Mouse (Mus musculus) lung, embryonic 16.5 days (tissue): ENCODE measurements at regions not wholly inside any gene's neighbourhood (a gene's known extent, or its start where the extent isn't known, plus 50 kb on each side); places are given as distances from the start of the nearest gene placed in this dataset.

Experiments used
- ATAC-seq: fragments of 200-750 bp; cut with Nextera tagmentation; 2 replicates; pipeline ENCODE4 v1.8.0; 2017; ENCODE audit warnings: low read depth, mild to moderate bottlenecking, moderate library complexity
- H3K27ac ChIP-seq: fragments of 300-500 bp; sonication (generic); 2 replicates; pipeline ENCODE4 v1.5.1; 2014; ENCODE audit warnings: mild to moderate bottlenecking, control low read depth, low read length
- H3K27me3 ChIP-seq: fragments of 300-500 bp; sonication (generic); 2 replicates; pipeline ENCODE4 v1.6.1; 2014; ENCODE audit warnings: low read depth, low read length, mixed read lengths; ENCODE audit not compliant: control insufficient read depth, insufficient read depth
- H3K36me3 ChIP-seq: fragments of 300-500 bp; sonication (generic); 2 replicates; pipeline ENCODE4 v1.6.1; 2014; ENCODE audit warnings: low read length; ENCODE audit not compliant: control insufficient read depth, insufficient read depth
- H3K4me1 ChIP-seq: fragments of 300-500 bp; sonication (generic); replicated peaks from 2 replicates; pipeline ENCODE4 v1.6.1; 2014; ENCODE audit warnings: low read length, mixed read lengths; ENCODE audit not compliant: control insufficient read depth, insufficient read depth
- H3K4me2 ChIP-seq: fragments of 300-500 bp; sonication (generic); 2 replicates; pipeline ENCODE4 v1.6.1; 2014; ENCODE audit warnings: low read depth, low read length, control low read depth
- H3K4me3 ChIP-seq: fragments of 300-500 bp; sonication (generic); 2 replicates; pipeline ENCODE4 v1.5.1; 2014; ENCODE audit warnings: mild to moderate bottlenecking, low read length, control low read depth
- H3K9ac ChIP-seq: fragments of 300-500 bp; sonication (generic); 2 replicates; pipeline ENCODE4 v1.6.1; 2014; ENCODE audit warnings: low read length, control low read depth
- H3K9me3 ChIP-seq: fragments of 300-500 bp; sonication (generic); 2 replicates; pipeline ENCODE4 v1.6.1; 2016; ENCODE audit warnings: low read length; ENCODE audit not compliant: control insufficient read depth
- WGBS: fragments of 180-500 bp; shearing (Covaris S2); extraction: QIAGEN DNeasy Blood & Tissue Kit; methylation state at CpG from one replicate; pipeline ENCODE4 v1.1.7; 2014; 5-methylcytosine and 5-hydroxymethylcytosine counted together

DNA sequence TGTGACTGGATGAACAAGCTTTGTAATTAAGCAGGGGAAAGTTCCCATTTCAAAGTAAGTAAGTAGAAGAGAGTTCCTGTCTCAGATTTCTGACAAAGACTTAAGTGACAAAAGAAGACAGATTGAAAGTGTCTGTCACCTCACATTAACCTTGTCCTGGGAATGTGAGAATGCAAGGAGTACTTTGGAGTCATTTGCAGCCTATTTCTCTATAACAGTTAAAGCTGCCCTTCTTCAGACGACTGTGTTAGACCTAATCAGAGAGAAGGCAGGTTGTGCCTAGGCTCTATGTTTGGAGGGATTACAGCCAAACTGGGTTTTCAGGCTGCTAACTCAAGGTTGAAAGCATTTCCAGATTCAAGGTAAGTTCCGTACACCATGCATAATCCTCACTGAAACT lies 446.5 kb downstream of the Pdgfc start:
- Histone ChIP-seq H3K9me3 (no peaks in the 10 kb centered on the region), H3K27ac (no peak overlapping the region), H3K36me3 (no peaks in the 10 kb centered on the region), H3K27me3 (no peaks in the 10 kb centered on the region), H3K4me3 (no peak overlapping the region), H3K4me2 (no peak overlapping the region), H3K4me1 (no peaks in the 10 kb centered on the region), H3K9ac (no peak overlapping the region)
- 64% methylated on average over 2 of the region's 2 CpGs for WGBS
- ATAC-seq, result no peak

DNA sequence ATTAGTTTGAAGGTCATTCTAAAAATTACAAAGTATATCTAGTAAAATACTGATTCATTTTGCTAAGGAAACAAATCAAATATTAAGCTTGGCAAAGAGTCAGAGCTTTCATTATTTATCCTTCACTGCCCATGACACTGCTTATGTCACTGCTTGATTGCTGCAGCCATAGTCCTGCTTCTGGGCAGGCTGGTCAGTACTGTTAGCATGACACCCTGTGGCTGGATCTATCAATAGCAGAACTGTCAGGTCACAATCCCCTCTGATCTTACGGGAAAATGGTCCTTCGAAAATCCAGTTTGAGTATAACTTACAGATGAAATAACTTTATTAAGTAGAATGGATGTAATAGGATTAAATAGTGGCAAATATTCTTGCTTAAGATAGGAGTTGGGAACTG lies 447.1 kb downstream of the Pdgfc start:
- no peak overlapping the region for H3K9ac ChIP-seq
- H3K4me1 ChIP-seq, result no peaks in the 10 kb centered on the region
- H3K4me3 ChIP-seq, result no peak overlapping the region
- H3K27ac ChIP-seq, result no peak overlapping the region
- H3K4me2 ChIP-seq, result no peak overlapping the region
- no peaks in the 10 kb centered on the region for H3K27me3 ChIP-seq
- WGBS, result 43% methylated on average over 2 of the region's 2 CpGs
- no peaks in the 10 kb centered on the region for H3K36me3 ChIP-seq
- no peaks in the 10 kb centered on the region for H3K9me3 ChIP-seq
- ATAC-seq, result no peak

DNA sequence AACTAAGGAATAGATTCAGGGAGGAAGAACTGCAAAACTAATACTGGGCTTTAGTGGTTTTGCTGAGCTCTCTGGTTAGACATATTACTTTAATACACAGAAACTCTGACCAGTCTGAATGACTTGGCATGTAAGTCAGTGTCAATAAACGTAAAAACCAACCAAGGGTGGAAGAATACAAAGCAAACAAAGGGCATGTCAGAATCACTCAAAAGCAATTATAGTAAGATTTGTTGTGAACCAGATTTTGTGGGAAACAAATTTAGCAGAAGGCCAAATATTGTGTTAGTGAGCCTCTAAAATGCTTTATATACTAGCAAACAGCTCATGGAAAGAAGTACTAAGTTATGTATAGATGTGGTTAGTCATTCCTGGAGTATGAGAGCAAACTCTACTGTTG lies 427.1 kb upstream of the Ctso start:
- Histone ChIP-seq H3K9me3 (no peaks in the 10 kb centered on the region), H3K4me2 (no peak overlapping the region), H3K36me3 (no peaks in the 10 kb centered on the region), H3K27me3 (no peaks in the 10 kb centered on the region), H3K4me1 (no peaks in the 10 kb centered on the region), H3K4me3 (no peak overlapping the region), H3K27ac (no peak overlapping the region), H3K9ac (no peak overlapping the region)
- 61% methylated on average over 1 of the region's 1 CpGs for WGBS
- ATAC-seq, result no peak

DNA sequence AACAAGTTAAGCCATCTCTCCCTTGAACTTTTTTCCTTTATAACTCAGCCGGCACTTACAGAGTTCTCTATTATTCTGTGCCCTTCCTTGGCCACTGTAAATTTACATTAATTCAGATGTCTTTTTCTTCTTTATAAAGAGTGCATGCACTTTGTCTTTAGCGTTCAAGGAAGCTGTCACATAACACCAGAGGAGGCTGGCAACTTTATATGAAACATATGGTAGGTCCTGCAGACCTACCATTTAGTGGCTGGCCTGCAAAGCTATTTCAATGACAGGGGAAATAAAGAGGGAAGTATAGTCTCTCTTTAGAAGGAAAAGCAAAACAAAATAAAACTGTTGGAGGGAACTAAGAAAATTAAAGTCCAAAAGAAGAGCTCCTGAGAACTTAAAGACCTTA lies 423.8 kb upstream of the Ctso start:
- no peak overlapping the region for H3K4me2 ChIP-seq
- no peak for ATAC-seq

DNA sequence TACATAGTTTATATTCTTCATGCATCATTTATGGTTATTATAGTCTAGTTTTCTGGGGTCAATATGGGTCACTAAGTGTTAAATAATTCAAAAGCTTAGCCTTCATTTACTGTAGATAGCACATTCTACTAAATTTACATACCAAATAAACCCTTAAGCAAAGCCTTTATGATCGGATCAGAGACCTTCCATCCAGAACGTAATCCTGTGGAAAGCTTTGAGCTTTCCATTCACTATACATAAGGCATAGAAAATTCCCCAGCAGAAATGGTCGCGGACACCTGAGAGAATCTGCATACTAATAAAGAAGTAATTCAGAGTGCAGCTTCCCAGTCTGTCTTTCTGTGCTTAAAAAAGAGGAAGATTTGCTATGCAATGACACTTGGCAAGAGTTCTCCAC lies 410.6 kb upstream of the Ctso start:
- H3K36me3 ChIP-seq, result no peaks in the 10 kb centered on the region
- H3K9me3 ChIP-seq, result no peaks in the 10 kb centered on the region
- 80% methylated on average over 4 of the region's 4 CpGs for WGBS
- ATAC-seq, result no peak
- H3K27ac ChIP-seq, result no peak overlapping the region
- H3K4me1 ChIP-seq, result no peaks in the 10 kb centered on the region
- H3K4me2 ChIP-seq, result no peak overlapping the region
- no peaks in the 10 kb centered on the region for H3K27me3 ChIP-seq
- no peak overlapping the region for H3K9ac ChIP-seq
- H3K4me3 ChIP-seq, result no peak overlapping the region

More for the DNA sequence above, 423.8 kb upstream of the Ctso start:
- H3K27ac ChIP-seq, result no peak overlapping the region
- WGBS, result 31% methylated on average over 2 of the region's 2 CpGs
- no peak overlapping the region for H3K4me3 ChIP-seq
- H3K9ac ChIP-seq, result no peak overlapping the region
- H3K4me1 ChIP-seq, result no peaks in the 10 kb centered on the region
- no peaks in the 10 kb centered on the region for H3K27me3 ChIP-seq
- no peaks in the 10 kb centered on the region for H3K9me3 ChIP-seq
- no peaks in the 10 kb centered on the region for H3K36me3 ChIP-seq

DNA sequence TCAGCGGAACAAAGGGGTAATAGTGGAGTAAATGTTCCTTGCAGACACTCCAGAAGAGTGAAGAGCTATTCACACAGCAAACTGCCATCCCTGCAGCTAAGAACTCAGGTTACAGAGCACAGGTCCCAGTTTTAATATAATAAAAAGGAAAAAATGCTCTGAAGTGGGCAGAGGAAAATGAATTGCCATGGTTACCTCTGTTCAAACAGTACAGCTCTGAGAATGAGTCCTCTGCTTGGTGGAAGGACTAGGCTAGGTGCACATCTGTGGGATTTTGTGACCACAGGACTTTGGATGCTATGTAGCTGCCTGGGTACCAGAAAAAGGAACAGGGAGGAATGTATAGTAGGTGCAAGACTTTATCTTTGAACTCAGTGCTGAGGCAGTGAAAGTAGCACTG lies 401.5 kb upstream of the Ctso start:
- Histone ChIP-seq H3K36me3 (no peaks in the 10 kb centered on the region), H3K9me3 (no peaks in the 10 kb centered on the region), H3K4me3 (no peak overlapping the region), H3K9ac (no peak overlapping the region), H3K4me1 (no peaks in the 10 kb centered on the region), H3K27me3 (no peaks in the 10 kb centered on the region), H3K27ac (peak overlapping the region; percentile 27; the same call in 1 of the 2 replicates), H3K4me2 (no peak overlapping the region)
- peak; percentile 74 for ATAC-seq
- WGBS, result 59% methylated on average over 1 of the region's 1 CpGs

DNA sequence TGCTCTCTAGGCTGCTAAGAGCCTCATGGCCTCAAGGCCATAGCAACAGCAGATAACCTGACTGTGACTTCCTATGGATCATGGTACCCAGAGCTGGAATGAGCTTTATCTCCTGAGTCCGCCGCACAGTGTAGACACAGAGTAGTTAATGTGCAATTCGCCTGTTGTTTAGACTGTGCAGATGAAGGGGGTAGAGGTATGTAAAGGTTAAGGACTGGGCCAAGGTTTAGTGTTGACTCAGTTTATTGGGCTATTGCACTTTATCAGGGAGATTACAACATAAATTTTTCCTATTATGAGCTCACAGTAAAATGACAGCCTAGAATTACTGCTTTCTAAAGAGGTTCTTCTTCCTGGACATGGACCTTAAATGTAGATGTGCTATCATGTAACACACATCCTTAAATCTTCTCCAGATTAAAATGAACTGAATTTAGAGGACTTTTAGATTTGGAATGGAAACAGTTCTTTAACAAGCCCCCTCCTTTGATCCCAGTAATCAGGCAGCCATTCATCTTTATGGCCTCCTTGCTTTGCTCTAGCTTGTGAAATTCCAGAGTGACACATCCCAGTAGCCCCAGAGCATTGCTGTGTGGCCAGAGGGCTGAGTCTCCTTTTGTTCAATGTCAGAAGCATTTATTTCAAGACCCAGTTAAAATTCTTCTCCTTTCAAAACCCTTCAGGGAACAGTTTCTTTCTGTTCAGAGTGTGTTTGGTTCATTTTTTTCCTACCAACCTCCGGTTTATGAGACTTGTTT lies 396.8 kb upstream of the Ctso start:
- peak; percentile 66; the same call in 1 of the 2 replicates for ATAC-seq
- H3K27ac ChIP-seq, result no peak overlapping the region
- no peaks in the 10 kb centered on the region for H3K36me3 ChIP-seq

DNA sequence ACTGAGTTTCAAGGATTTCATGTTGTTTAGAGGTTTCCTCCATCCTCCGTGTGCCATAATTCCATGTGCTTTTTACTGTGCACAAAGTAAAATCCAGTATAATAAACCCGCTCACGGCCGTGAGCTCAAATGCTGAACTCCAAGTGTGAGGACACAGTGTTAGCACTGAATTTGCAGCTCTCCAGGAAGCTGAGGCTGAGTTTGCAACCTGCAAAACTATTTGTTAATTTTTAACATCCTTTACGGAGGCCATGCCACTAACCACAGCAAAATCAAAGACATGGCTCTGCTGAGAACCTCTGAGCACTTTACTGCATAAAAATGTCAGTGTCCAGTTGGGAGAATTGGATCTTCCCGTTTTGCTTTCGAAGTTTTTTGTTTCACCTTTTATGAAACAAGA lies 377.6 kb upstream of the Ctso start:
- 56% methylated on average over 7 of the region's 7 CpGs for WGBS
- no peak overlapping the region for H3K9ac ChIP-seq
- no peak for ATAC-seq
- no peak overlapping the region for H3K4me2 ChIP-seq
- H3K4me1 ChIP-seq, result no peaks in the 10 kb centered on the region; the same call in 1 of the 2 replicates
- no peaks in the 10 kb centered on the region for H3K9me3 ChIP-seq
- no peak overlapping the region for H3K27ac ChIP-seq
- no peaks in the 10 kb centered on the region for H3K36me3 ChIP-seq
- no peak overlapping the region for H3K4me3 ChIP-seq
- H3K27me3 ChIP-seq, result no peaks in the 10 kb centered on the region

More for the DNA sequence above, 396.8 kb upstream of the Ctso start:
- Histone ChIP-seq H3K27me3 (no peaks in the 10 kb centered on the region), H3K4me3 (no peak overlapping the region), H3K9me3 (no peaks in the 10 kb centered on the region), H3K4me2 (no peak overlapping the region), H3K9ac (no peak overlapping the region), H3K4me1 (no peaks in the 10 kb centered on the region)
- WGBS, result 36% methylated on average over 4 of the region's 4 CpGs

DNA sequence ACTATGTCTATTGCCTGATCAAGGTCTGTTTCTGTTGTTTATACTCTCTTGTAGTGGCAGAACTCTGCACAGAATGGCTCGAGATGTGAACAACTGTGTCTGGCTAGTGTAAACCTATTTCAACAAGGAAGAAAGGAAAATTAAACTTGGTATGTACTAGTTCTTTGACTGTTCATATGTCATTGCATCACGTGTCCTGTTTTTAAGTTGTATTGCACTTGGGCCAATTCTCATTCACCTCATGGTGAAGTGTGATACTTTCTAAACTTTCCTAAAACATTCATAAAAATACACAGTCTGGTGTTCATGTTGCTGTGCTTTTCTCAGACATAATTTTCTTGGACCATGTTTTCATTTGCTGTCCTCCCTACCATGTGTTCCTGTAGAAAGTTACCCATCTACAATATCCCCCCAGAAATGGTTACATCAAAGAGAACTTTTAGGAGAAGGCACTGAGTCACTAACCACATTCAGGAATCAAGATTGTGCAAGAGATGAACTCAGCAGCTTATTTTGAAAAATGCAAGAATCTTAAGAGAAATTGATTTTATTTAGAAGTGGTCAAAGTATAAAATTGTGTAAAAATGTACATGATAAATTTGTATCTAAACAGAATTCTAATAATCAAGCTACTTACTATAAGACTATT lies 369.7 kb upstream of the Ctso start:
- Histone ChIP-seq H3K9ac (no peak overlapping the region), H3K4me2 (no peak overlapping the region), H3K4me3 (no peak overlapping the region), H3K36me3 (no peaks in the 10 kb centered on the region), H3K27me3 (no peaks in the 10 kb centered on the region), H3K9me3 (no peaks in the 10 kb centered on the region), H3K27ac (no peak overlapping the region), H3K4me1 (no peaks in the 10 kb centered on the region)
- WGBS, result 79% methylated on average over 2 of the region's 2 CpGs
- no peak for ATAC-seq
